Mouse (Mus musculus): ENCODE results near the gene Ccdc136.
A peak's percentile ranks its signal among the peaks of the same experiment; 100 is the strongest.
"Not testable (repeated sequence)": the region's sequence is repeated elsewhere in the genome, so short reads cannot be mapped to it uniquely, and the experiment has no call there.

Ccdc136 gene

DNA sequence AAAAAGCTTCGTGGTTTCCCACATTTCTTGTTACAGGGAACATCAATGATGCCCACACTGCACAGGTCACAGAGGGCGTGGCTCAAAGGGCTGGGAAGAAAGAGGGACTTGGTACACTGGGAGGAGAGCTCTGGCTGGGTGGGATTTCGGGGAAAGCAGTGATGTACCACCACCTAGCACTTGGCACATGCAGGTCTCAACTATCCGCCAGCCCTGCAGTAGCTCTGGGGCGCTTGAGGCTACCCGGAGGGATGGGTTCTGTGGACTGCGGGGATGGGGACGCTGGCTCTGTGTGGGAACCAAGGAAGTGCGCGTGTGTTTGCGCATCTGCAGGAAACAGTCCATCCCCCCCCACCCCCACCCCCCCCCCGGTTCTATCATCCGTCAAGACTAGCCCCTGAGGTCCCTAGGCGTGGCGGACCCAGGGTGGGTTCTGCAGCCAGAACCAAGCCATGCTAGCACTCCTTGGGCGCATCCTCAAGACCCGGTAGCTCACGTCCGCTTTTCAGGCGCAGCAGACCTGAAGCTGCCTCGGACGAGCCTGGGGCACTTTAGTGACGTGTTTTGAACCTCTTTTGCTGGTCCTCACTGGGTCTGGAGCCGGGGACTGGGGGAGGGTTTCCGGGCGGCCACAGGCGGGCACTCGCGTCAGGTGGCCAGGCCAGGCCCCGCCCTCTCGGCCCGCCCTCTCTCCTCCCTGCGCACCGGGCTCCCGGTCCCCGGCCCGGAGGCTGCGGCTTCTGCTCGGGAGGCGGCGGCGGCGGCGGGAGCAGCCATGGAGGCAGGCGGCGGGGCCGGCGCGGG, at the start of gene Ccdc136:
Gene Ccdc136, plus strand, starts transcription at position 400 of the 804 bp plus-strand sequence.
- peak; percentile 65 for DNase-seq (ENCODE audit: low spot score)

DNA sequence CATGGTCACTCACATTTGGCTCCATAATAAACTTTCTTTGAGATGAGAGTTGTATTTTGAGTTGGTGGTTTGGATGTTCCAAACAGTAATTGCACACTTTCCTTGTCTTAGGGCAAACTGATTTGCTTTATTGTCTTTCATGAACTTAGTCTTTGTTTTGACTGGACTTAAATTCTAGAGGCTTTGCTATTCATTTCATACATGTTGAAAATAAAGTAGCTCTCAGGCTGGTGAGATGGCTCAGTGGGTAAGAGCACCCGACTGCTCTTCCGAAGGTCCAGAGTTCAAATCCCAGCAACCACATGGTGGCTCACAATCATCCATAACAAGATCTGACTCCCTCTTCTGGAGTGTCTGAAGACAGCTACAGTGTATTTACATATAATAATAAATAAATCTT, 49.6 kb upstream of the Ccdc136 start:
- not testable (repeated sequence) for DNase-seq (ENCODE audit: low spot score)

DNA sequence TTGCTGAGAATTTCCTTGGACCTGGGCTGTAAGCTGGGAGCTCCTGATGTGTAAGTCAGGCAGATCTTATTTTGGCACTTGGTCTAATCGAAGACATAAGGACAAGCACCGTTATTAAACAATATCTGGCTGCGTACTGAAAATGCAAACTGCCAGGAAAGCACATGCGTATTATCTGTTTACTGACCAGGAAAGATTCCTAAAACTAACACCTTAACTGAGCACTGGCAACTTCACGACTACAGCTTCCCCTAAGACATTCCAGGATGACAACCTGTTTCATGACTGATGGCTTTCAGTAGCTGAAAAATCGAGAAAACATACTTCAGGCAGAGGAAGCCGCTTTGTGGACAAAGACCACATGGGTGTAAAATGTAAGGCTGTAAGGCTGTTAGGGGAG, 48.9 kb upstream of the Ccdc136 start:
- no peak for DNase-seq (ENCODE audit: low spot score)

DNA sequence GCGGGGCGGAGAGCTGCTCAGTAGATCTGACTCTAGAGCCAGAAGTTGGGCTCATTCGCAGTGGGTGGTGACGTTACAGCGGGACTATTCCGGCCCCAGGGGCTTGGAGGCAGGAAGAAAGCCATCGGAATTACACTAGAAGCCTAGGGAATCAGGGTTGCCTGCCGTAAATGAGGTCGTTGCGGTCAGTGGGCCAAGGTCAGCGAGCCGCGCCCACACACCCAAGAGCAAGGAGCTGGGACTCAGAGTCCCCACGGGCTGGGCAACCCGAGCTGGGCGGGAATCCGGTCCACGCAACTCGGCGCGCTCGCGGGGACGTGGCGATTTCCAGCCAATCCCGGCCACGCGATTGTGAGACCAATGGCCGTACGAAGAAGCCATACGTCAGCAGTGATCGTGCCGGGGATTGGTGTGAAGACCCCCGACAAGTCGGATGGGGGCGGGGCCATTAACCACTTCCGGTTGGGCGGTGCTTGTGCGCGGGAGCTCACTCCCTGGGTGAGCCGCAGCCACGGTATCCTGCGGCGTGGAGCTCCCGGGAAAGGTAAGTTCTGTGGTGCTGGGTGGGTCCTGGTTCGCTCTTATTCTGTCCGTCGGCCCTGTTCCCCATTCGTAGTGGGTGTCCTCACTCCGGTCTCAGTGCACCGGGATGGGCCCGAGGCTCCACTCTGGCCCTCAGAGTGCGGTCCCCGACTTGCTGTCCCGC, 48.3 kb upstream of the Ccdc136 start, which contains the start of gene Calu:
Gene Calu, plus strand, starts transcription at position 405 of the 706 bp plus-strand sequence.
- peak; percentile 99 for DNase-seq (ENCODE audit: low spot score)

GRCm38 (mm10) chr6:29348371-29348724, 47.8 kb upstream of the Ccdc136 start:
- DNase-seq (ENCODE audit: low spot score): no peak

GRCm38 (mm10) chr6:29351613-29352012, 44.5 kb upstream of the Ccdc136 start:
- no peak for DNase-seq (ENCODE audit: low spot score)

DNA sequence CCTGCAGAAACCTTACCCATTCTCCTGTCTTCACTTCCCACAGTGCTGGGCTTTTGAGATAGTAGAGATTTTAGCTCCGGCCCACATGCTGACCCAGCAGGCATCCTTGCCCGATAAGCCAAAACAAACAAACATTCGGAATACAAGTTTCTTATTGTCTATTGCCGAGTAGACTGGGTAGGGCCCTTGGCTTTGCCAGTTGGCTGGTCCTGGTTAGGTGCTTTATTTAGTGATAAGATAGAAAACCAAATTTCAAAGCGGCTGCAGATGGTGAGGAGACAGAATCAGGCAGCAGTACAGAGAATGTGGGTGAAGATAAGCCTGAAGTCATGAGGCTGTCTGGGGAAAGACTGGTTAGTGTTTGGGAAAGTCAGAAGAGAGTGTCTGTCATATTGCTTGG, 43.3 kb upstream of the Ccdc136 start:
- DNase-seq (ENCODE audit: low spot score): no peak

GRCm38 (mm10) chr6:29359386-29359785, 36.7 kb upstream of the Ccdc136 start:
- DNase-seq (ENCODE audit: low spot score): no peak

DNA sequence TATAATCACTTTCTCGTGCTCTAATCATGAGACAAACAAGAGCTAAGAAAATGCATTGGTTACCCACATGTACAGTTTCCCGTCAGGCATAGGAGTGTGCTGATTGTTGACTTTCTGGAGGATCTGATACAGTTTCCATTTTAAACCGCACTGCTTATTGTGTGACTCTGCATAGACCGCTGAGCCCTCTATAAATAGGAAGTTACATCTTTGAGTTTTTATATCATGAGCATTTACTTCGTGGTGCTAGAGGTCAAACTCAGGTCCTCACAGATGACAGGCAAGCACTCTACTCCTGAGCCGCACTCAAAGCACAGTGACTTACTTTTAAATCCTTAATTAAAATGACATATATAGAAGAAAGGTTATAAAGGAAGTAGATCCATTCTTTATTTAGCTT, 35.9 kb upstream of the Ccdc136 start:
- no peak for DNase-seq (ENCODE audit: low spot score)

GRCm38 (mm10) chr6:29362246-29363128, 33.6 kb upstream of the Ccdc136 start:
- DNase-seq (ENCODE audit: low spot score): no peak

DNA sequence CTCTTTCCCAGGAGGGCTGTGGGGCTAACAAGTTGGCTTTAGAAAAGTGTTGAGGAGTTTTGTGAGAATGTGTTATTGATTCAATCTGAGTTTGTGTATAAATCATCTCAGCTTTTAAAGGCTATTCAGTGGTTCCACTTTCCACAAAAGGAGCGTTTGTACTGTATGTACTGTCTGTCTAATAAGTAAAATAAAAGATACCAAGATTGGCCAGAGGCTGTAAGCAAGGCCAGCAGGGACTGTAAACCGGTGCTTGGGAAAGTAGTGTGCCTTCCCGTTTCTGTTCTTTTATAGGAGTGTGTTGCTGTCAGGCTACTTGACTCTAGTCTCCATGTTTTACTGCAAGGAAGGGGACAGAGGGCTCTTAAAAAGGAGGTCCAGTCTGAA, 33.0 kb upstream of the Ccdc136 start:
- no peak for DNase-seq (ENCODE audit: low spot score)

DNA sequence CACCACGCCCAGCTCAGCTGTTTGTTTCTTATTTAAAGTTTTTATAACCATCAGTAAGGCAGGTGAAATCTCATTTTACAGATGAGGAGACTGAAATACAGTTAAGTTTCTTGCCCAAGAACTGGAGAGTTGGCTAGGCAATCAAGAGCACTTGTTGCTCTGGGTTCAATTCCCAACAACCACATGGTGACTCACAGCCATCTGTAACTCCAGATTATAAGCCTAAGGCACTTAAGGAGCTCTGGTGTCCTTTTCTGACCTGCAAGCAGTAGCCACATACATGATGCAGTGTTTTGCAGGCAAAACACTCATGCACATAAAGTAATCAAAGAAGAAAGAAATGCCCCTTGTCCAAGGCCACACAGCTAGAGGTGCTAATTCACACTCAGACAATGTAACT, 30.8 kb upstream of the Ccdc136 start:
- DNase-seq (ENCODE audit: low spot score): no peak

- DNase-seq (ENCODE audit: low spot score): no peak
Observed at GRCm38 (mm10) chr6:29377386-29377785, 18.7 kb upstream of the Ccdc136 start.

DNA sequence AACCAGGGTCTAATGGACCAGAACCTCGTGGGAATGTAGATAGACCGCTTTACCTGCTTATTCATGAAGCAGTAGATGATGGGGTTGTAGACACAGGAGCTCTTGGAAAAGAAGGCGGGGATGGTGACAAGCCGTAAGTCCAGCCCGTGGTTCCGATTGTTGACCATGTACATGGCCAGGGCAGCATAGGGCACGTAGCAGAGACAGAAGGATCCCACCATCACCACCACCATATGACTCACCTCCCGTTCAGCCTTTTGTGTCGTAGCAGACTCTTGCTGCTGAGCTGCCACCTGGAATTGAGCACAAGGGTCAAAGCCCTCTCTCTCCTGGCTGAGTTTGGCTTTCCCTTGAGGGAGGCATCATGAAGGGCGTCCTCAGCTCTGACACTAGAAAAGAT, 17.4 kb upstream of the Ccdc136 start:
- DNase-seq (ENCODE audit: low spot score): no peak

- no peak for DNase-seq (ENCODE audit: low spot score)
Observed at GRCm38 (mm10) chr6:29379954-29380353, 16.2 kb upstream of the Ccdc136 start.

DNA sequence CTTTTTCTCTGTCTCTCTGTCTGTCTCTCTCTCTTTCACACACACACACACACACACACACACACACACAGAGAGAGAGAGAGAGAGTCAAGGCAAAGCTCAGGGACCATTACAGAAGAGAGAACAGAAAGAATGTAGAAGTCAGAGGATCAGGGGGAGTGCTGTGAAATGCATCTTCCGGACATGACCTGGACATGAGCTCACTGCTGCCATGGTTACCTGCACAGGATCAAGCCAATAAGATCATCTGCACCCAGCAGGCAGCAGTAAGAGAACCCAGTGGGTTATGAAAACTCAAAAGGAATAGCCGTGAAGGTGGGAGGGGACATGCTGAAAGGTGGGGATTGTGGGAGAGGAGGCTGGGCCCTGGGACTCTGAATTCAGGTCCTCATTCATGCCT, 13.7 kb upstream of the Ccdc136 start:
- DNase-seq (ENCODE audit: low spot score): no peak

GRCm38 (mm10) chr6:29388052-29388518, 8.0 kb upstream of the Ccdc136 start, which contains the start of gene Opn1sw:
TSS of gene Opn1sw (minus strand) at chr6:29388468.
- DNase-seq (ENCODE audit: low spot score): peak; percentile 13

DNA sequence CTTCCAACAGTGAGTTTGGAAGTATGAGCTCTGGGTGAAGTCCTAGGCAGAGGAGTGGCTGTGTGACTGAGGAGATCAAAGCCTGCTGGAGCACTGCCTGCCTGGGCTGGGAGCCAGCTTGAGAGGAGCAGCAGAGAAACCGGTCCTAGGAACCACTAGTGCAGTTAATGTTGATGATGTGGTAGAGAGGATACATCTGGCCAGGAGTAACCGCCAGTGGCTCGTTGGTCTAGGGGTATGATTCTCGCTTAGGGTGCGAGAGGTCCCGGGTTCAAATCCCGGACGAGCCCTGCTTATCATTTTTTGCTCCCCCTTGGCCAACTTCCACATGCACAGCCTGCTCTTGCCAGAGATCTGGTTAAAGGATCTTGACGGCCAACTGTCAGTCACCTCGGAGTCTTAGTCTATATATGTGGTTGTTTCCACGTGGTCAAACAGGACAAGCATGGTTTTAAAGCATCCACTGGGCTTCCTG, 7.5 kb upstream of the Ccdc136 start:
- peak; percentile 95 for DNase-seq (ENCODE audit: low spot score)

DNA sequence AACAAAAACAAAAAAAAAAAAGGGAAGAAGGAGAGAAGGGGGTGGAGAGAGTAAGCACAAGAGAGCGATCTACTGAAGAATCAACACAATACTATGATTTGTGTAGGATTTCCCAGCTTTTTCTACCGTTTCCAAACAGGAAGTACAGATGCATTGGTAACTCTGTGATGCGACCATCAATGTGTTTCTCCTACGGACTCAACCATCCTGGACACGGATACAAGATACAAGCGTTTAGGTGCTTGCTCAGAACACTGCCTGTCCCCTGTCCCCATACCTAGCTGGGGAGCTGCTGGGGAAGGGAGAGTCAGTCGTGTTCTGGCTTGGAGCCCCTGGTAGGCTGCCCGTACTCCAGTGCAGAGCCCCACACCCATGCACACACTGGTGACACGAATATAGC, 6.7 kb upstream of the Ccdc136 start:
- no peak for DNase-seq (ENCODE audit: low spot score)

DNA sequence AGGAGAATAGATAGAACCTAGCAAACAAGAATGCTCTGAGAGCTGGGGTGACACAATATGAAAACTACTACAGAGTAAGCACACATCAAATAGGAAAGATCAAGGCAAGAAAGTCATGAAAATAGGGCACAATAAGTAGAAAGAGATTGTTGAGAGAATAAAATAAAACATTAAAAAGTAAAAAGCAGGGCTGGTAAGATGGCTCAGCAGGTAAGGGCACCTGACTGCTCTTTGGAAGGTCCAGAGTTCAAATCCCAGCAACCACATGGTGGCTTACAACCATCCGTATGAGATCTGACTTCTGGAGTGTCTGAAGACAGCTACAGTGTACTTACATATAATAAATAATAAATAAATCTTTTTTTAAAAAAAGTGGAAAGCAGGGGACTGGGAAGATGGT, 5.6 kb upstream of the Ccdc136 start:
- DNase-seq (ENCODE audit: low spot score): not testable (repeated sequence)

- DNase-seq (ENCODE audit: low spot score): not testable (repeated sequence)
Observed at GRCm38 (mm10) chr6:29391241-29391640, 4.9 kb upstream of the Ccdc136 start.

- DNase-seq (ENCODE audit: low spot score): no peak
Observed at GRCm38 (mm10) chr6:29391802-29392201, 4.3 kb upstream of the Ccdc136 start.
